Mouse (Mus musculus): ENCODE results near the gene D630003M21Rik.

Gene D630003M21Rik

GRCm38 (mm10) chr2:158236698-158237097 is 7.7 kb upstream of the D630003M21Rik start:
- peak; percentile 41 for DNase-seq (ENCODE audit: low read depth, low spot score)

- peak; percentile 87 for DNase-seq (ENCODE audit: low read depth, low spot score)
Measured at GRCm38 (mm10) chr2:158233106-158233505, 4.1 kb upstream of the D630003M21Rik start.

- peak; percentile 52 for DNase-seq (ENCODE audit: low read depth, low spot score)
Measured at GRCm38 (mm10) chr2:158232414-158232813, 3.4 kb upstream of the D630003M21Rik start.

- peak; percentile 34 for DNase-seq (ENCODE audit: low read depth, low spot score)
Measured at GRCm38 (mm10) chr2:158231071-158231470, 2.0 kb upstream of the D630003M21Rik start.

GRCm38 (mm10) chr2:158230617-158231016 is 1.6 kb upstream of the D630003M21Rik start:
- DNase-seq (ENCODE audit: low read depth, low spot score): no peak

- DNase-seq (ENCODE audit: low read depth, low spot score): no peak
Measured at GRCm38 (mm10) chr2:158229503-158229892, 476 bp upstream of the D630003M21Rik start.

GRCm38 (mm10) chr2:158225301-158225700 is 3.7 kb downstream of the D630003M21Rik start:
- DNase-seq (ENCODE audit: low read depth, low spot score): peak; percentile 42

- no peak for DNase-seq (ENCODE audit: low read depth, low spot score)
Measured at GRCm38 (mm10) chr2:158223497-158223896, 5.5 kb downstream of the D630003M21Rik start.

GRCm38 (mm10) chr2:158222664-158223063 is 6.4 kb downstream of the D630003M21Rik start:
- DNase-seq (ENCODE audit: low read depth, low spot score): no peak

GRCm38 (mm10) chr2:158221446-158222084 is 7.5 kb downstream of the D630003M21Rik start:
- DNase-seq (ENCODE audit: low read depth, low spot score): no peak

GRCm38 (mm10) chr2:158219562-158219961 is 9.5 kb downstream of the D630003M21Rik start:
- no peak for DNase-seq (ENCODE audit: low read depth, low spot score)

GRCm38 (mm10) chr2:158216510-158216909 is 12.5 kb downstream of the D630003M21Rik start:
- DNase-seq (ENCODE audit: low read depth, low spot score): no peak

- no peak for DNase-seq (ENCODE audit: low read depth, low spot score)
Measured at GRCm38 (mm10) chr2:158215283-158216117, 13.5 kb downstream of the D630003M21Rik start.

- no peak for DNase-seq (ENCODE audit: low read depth, low spot score)
Measured at GRCm38 (mm10) chr2:158211764-158212471, 17.1 kb downstream of the D630003M21Rik start.

GRCm38 (mm10) chr2:158210958-158211357 is 18.1 kb downstream of the D630003M21Rik start:
- no peak for DNase-seq (ENCODE audit: low read depth, low spot score)

GRCm38 (mm10) chr2:158210503-158210902 is 18.5 kb downstream of the D630003M21Rik start:
- DNase-seq (ENCODE audit: low read depth, low spot score): peak; percentile 75

GRCm38 (mm10) chr2:158209776-158210175 is 19.2 kb downstream of the D630003M21Rik start:
- DNase-seq (ENCODE audit: low read depth, low spot score): no peak

- DNase-seq (ENCODE audit: low read depth, low spot score): peak; percentile 80
Measured at GRCm38 (mm10) chr2:158207848-158208247, 21.2 kb downstream of the D630003M21Rik start.

GRCm38 (mm10) chr2:158204114-158204513 is 24.9 kb downstream of the D630003M21Rik start:
- DNase-seq (ENCODE audit: low read depth, low spot score): peak; percentile 85

GRCm38 (mm10) chr2:158203686-158204085 is 25.3 kb downstream of the D630003M21Rik start:
- DNase-seq (ENCODE audit: low read depth, low spot score): no peak

- DNase-seq (ENCODE audit: low read depth, low spot score): peak; percentile 42
Measured at GRCm38 (mm10) chr2:158199281-158199680, 29.7 kb downstream of the D630003M21Rik start.

GRCm38 (mm10) chr2:158198861-158199260 is 30.2 kb downstream of the D630003M21Rik start:
- DNase-seq (ENCODE audit: low read depth, low spot score): peak; percentile 36
